Mouse (Mus musculus): Measurements from ENCODE around the gene Ankrd45. TPM values are rescaled to one million over a fixed set of nuclear protein-coding genes. Genes with fewer than 3 reads are reported as not detected.
"Not testable (repeated sequence)": the region's sequence is repeated elsewhere in the genome, so short reads cannot be mapped to it uniquely, and the experiment has no call there.

The Ankrd45 gene
- polyA plus RNA-seq, 1 experiment from 2014 or later, result 3.8 TPM

GRCm38 (mm10) chr1:161139496-161139895, 3.0 kb upstream of the Ankrd45 start:
- Histone ChIP-seq H3K27ac (replicated peaks; ENCODE audit: low read depth, low read length) (no peak overlapping the region), H3K27me3 (replicated peaks; ENCODE audit: control insufficient read depth, insufficient read depth, low read length) (no peaks in the 10 kb centered on the region), H3K4me3 (ENCODE audit: low read depth, low read length) (no peak overlapping the region), H3K4me2 (ENCODE audit: low read depth, low read length) (no peak overlapping the region), H3K9me3 (ENCODE audit: control insufficient read depth, low read length) (no peaks in the 10 kb centered on the region), H3K9ac (ENCODE audit: low read depth, low read length) (no peak overlapping the region), H3K36me3 (ENCODE audit: control insufficient read depth, insufficient read depth, low read length) (no peaks in the 10 kb centered on the region), H3K4me1 (ENCODE audit: control insufficient read depth, insufficient read depth, low read length) (no peaks in the 10 kb centered on the region)
- 91% methylated on average over 2 of the region's 2 CpGs for WGBS
- DNase-seq (ENCODE audit: low spot score) (no peak), ATAC-seq (ENCODE audit: low read depth) (no peak)

GRCm38 (mm10) chr1:161140026-161140762, 2.3 kb upstream of the Ankrd45 start:
- H3K27ac ChIP-seq (replicated peaks; ENCODE audit: low read depth, low read length), result no peak overlapping the region
- 81% methylated on average over 9 of the region's 9 CpGs for WGBS

GRCm38 (mm10) chr1:161143216-161143615, 725 bp downstream of the Ankrd45 start:
- Histone ChIP-seq H3K9me3 (ENCODE audit: control insufficient read depth, low read length) (no peaks in the 10 kb centered on the region), H3K4me3 (ENCODE audit: low read depth, low read length) (no peak overlapping the region), H3K27ac (replicated peaks; ENCODE audit: low read depth, low read length) (no peak overlapping the region), H3K36me3 (ENCODE audit: control insufficient read depth, insufficient read depth, low read length) (no peaks in the 10 kb centered on the region), H3K4me2 (ENCODE audit: low read depth, low read length) (peak overlapping the region; percentile 64), H3K4me1 (ENCODE audit: control insufficient read depth, insufficient read depth, low read length) (no peaks in the 10 kb centered on the region), H3K27me3 (replicated peaks; ENCODE audit: control insufficient read depth, insufficient read depth, low read length) (no peaks in the 10 kb centered on the region), H3K9ac (ENCODE audit: low read depth, low read length) (no peak overlapping the region)
- 85% methylated on average over 7 of the region's 7 CpGs for WGBS
- DNase-seq (ENCODE audit: low spot score) (no peak), ATAC-seq (ENCODE audit: low read depth) (no peak)

More at GRCm38 (mm10) chr1:161140026-161140762, 2.3 kb upstream of the Ankrd45 start:
- Histone ChIP-seq H3K9ac (ENCODE audit: low read depth, low read length) (no peak overlapping the region), H3K4me3 (ENCODE audit: low read depth, low read length) (no peak overlapping the region), H3K9me3 (ENCODE audit: control insufficient read depth, low read length) (no peaks in the 10 kb centered on the region), H3K4me2 (ENCODE audit: low read depth, low read length) (no peak overlapping the region), H3K4me1 (ENCODE audit: control insufficient read depth, insufficient read depth, low read length) (no peaks in the 10 kb centered on the region), H3K36me3 (ENCODE audit: control insufficient read depth, insufficient read depth, low read length) (no peaks in the 10 kb centered on the region), H3K27me3 (replicated peaks; ENCODE audit: control insufficient read depth, insufficient read depth, low read length) (no peaks in the 10 kb centered on the region)
- ATAC-seq (ENCODE audit: low read depth) (no peak), DNase-seq (ENCODE audit: low spot score) (peak; percentile 5)

GRCm38 (mm10) chr1:161145611-161146010, 3.1 kb downstream of the Ankrd45 start:
- 80% methylated on average over 8 of the region's 8 CpGs for WGBS
- not testable (repeated sequence) for ATAC-seq (ENCODE audit: low read depth)

GRCm38 (mm10) chr1:161147888-161148287, 5.4 kb downstream of the Ankrd45 start:
- Histone ChIP-seq H3K4me3 (ENCODE audit: low read depth, low read length) (no peak overlapping the region), H3K36me3 (ENCODE audit: control insufficient read depth, insufficient read depth, low read length) (no peaks in the 10 kb centered on the region), H3K27ac (replicated peaks; ENCODE audit: low read depth, low read length) (no peak overlapping the region), H3K9me3 (ENCODE audit: control insufficient read depth, low read length) (no peaks in the 10 kb centered on the region), H3K4me1 (ENCODE audit: control insufficient read depth, insufficient read depth, low read length) (no peaks in the 10 kb centered on the region), H3K27me3 (replicated peaks; ENCODE audit: control insufficient read depth, insufficient read depth, low read length) (no peaks in the 10 kb centered on the region), H3K4me2 (ENCODE audit: low read depth, low read length) (no peak overlapping the region), H3K9ac (ENCODE audit: low read depth, low read length) (no peak overlapping the region)
- no peak for DNase-seq (ENCODE audit: low spot score)
- ATAC-seq (ENCODE audit: low read depth), result no peak
- 74% methylated on average over 2 of the region's 2 CpGs for WGBS

More at GRCm38 (mm10) chr1:161145611-161146010, 3.1 kb downstream of the Ankrd45 start:
- not testable (repeated sequence) for DNase-seq (ENCODE audit: low spot score); H3K4me3 ChIP-seq (ENCODE audit: low read depth, low read length); H3K27ac ChIP-seq (replicated peaks; ENCODE audit: low read depth, low read length); H3K36me3 ChIP-seq (ENCODE audit: control insufficient read depth, insufficient read depth, low read length); H3K27me3 ChIP-seq (replicated peaks; ENCODE audit: control insufficient read depth, insufficient read depth, low read length); H3K9me3 ChIP-seq (ENCODE audit: control insufficient read depth, low read length); H3K4me2 ChIP-seq (ENCODE audit: low read depth, low read length); H3K9ac ChIP-seq (ENCODE audit: low read depth, low read length); H3K4me1 ChIP-seq (ENCODE audit: control insufficient read depth, insufficient read depth, low read length)

- no peak overlapping the region for H3K4me2 ChIP-seq (ENCODE audit: low read depth, low read length)
- no peak overlapping the region for H3K9ac ChIP-seq (ENCODE audit: low read depth, low read length)
- 73% methylated on average over 6 of the region's 6 CpGs for WGBS
- H3K36me3 ChIP-seq (ENCODE audit: control insufficient read depth, insufficient read depth, low read length), result no peaks in the 10 kb centered on the region
- DNase-seq (ENCODE audit: low spot score) (no peak), ATAC-seq (ENCODE audit: low read depth) (no peak)
- no peaks in the 10 kb centered on the region for H3K4me1 ChIP-seq (ENCODE audit: control insufficient read depth, insufficient read depth, low read length)
- no peak overlapping the region for H3K4me3 ChIP-seq (ENCODE audit: low read depth, low read length)
- H3K9me3 ChIP-seq (ENCODE audit: control insufficient read depth, low read length), result no peaks in the 10 kb centered on the region
- no peak overlapping the region for H3K27ac ChIP-seq (replicated peaks; ENCODE audit: low read depth, low read length)
- no peaks in the 10 kb centered on the region for H3K27me3 ChIP-seq (replicated peaks; ENCODE audit: control insufficient read depth, insufficient read depth, low read length)
Measured at GRCm38 (mm10) chr1:161151098-161151497, 8.6 kb downstream of the Ankrd45 start.

GRCm38 (mm10) chr1:161156546-161156945, 14.1 kb downstream of the Ankrd45 start:
- Histone ChIP-seq H3K4me3 (ENCODE audit: low read depth, low read length) (no peak overlapping the region), H3K27ac (replicated peaks; ENCODE audit: low read depth, low read length) (no peak overlapping the region), H3K4me2 (ENCODE audit: low read depth, low read length) (no peak overlapping the region), H3K4me1 (ENCODE audit: control insufficient read depth, insufficient read depth, low read length) (no peaks in the 10 kb centered on the region), H3K27me3 (replicated peaks; ENCODE audit: control insufficient read depth, insufficient read depth, low read length) (no peaks in the 10 kb centered on the region), H3K9ac (ENCODE audit: low read depth, low read length) (no peak overlapping the region), H3K36me3 (ENCODE audit: control insufficient read depth, insufficient read depth, low read length) (no peaks in the 10 kb centered on the region), H3K9me3 (ENCODE audit: control insufficient read depth, low read length) (no peaks in the 10 kb centered on the region)
- ATAC-seq (ENCODE audit: low read depth), result no peak
- 80% methylated on average over 10 of the region's 10 CpGs for WGBS
- no peak for DNase-seq (ENCODE audit: low spot score)

- no peaks in the 10 kb centered on the region for H3K9me3 ChIP-seq (ENCODE audit: control insufficient read depth, low read length)
- no peak within 1 kb of the TSS for H3K4me2 ChIP-seq (ENCODE audit: low read depth, low read length)
- no peak within 1 kb of the TSS for H3K4me3 ChIP-seq (ENCODE audit: low read depth, low read length)
- H3K9ac ChIP-seq (ENCODE audit: low read depth, low read length), result no peak within 1 kb of the TSS
- 82% methylated on average over 3 of the region's 3 CpGs for WGBS
- no peaks in the 10 kb centered on the region for H3K27me3 ChIP-seq (replicated peaks; ENCODE audit: control insufficient read depth, insufficient read depth, low read length)
- DNase-seq (ENCODE audit: low spot score) (no peak), ATAC-seq (ENCODE audit: low read depth) (no peak)
- no peak within 1 kb of the TSS for H3K27ac ChIP-seq (replicated peaks; ENCODE audit: low read depth, low read length)
- no peaks in the 10 kb centered on the region for H3K4me1 ChIP-seq (ENCODE audit: control insufficient read depth, insufficient read depth, low read length)
- no peaks in the 10 kb centered on the region for H3K36me3 ChIP-seq (ENCODE audit: control insufficient read depth, insufficient read depth, low read length)
Measured at GRCm38 (mm10) chr1:161159214-161159613, 16.7 kb downstream of the Ankrd45 start, which contains the start of gene Tex50. Gene Tex50, minus strand, starts transcription at chr1:161159314.

- WGBS, result 64% methylated on average over 4 of the region's 4 CpGs
- no peak overlapping the region for H3K4me2 ChIP-seq (ENCODE audit: low read depth, low read length)
- no peak overlapping the region for H3K9ac ChIP-seq (ENCODE audit: low read depth, low read length)
- no peaks in the 10 kb centered on the region for H3K9me3 ChIP-seq (ENCODE audit: control insufficient read depth, low read length)
- H3K27me3 ChIP-seq (replicated peaks; ENCODE audit: control insufficient read depth, insufficient read depth, low read length), result no peaks in the 10 kb centered on the region
- no peaks in the 10 kb centered on the region for H3K4me1 ChIP-seq (ENCODE audit: control insufficient read depth, insufficient read depth, low read length)
- DNase-seq (ENCODE audit: low spot score) (no peak), ATAC-seq (ENCODE audit: low read depth) (no peak)
- H3K4me3 ChIP-seq (ENCODE audit: low read depth, low read length), result no peak overlapping the region
- H3K27ac ChIP-seq (replicated peaks; ENCODE audit: low read depth, low read length), result no peak overlapping the region
- H3K36me3 ChIP-seq (ENCODE audit: control insufficient read depth, insufficient read depth, low read length), result no peaks in the 10 kb centered on the region
Measured at GRCm38 (mm10) chr1:161160266-161160665, 17.8 kb downstream of the Ankrd45 start.

Data from embryonic facial prominence, embryonic 14.5 days (tissue).